Mouse (Mus musculus) intestine, embryonic 16.5 days (tissue): ENCODE measurements around the gene Chil3. TPM values are rescaled to one million over a fixed set of nuclear protein-coding genes. Genes with fewer than 3 reads are reported as not detected.

Source experiments
- ATAC-seq: fragments of 200-750 bp; cut with Nextera tagmentation; 2 replicates; pipeline ENCODE4 v1.8.0; 2017; ENCODE audit warnings: moderate TSS enrichment, moderate library complexity
- H3K27ac ChIP-seq: fragments of 300-500 bp; sonication (generic); 2 replicates; pipeline ENCODE4 v1.5.1; 2014; ENCODE audit warnings: mild to moderate bottlenecking, low read length
- H3K27me3 ChIP-seq: fragments of 300-500 bp; sonication (generic); replicated peaks from 2 replicates; pipeline ENCODE4 v1.6.1; 2014; ENCODE audit warnings: low read length, control low read depth, mixed read lengths; ENCODE audit not compliant: control insufficient read depth, insufficient read depth
- H3K36me3 ChIP-seq: fragments of 300-500 bp; sonication (generic); 2 replicates; pipeline ENCODE4 v1.6.1; 2014; ENCODE audit warnings: low read length, control low read depth; ENCODE audit not compliant: control insufficient read depth, insufficient read depth
- H3K4me1 ChIP-seq: fragments of 300-500 bp; sonication (generic); 2 replicates; pipeline ENCODE4 v1.6.1; 2014; ENCODE audit warnings: low read length, control low read depth, mixed read lengths; ENCODE audit not compliant: control insufficient read depth, insufficient read depth
- H3K4me2 ChIP-seq: fragments of 300-500 bp; sonication (generic); 2 replicates; pipeline ENCODE4 v1.6.1; 2014; ENCODE audit warnings: low read depth, low read length, control low read depth
- H3K4me3 ChIP-seq: fragments of 300-500 bp; sonication (generic); 2 replicates; pipeline ENCODE4 v1.5.1; 2014; ENCODE audit warnings: mild to moderate bottlenecking, low read length
- H3K9ac ChIP-seq: fragments of 300-500 bp; sonication (generic); 2 replicates; pipeline ENCODE4 v1.6.1; 2014; ENCODE audit warnings: low read depth, low read length
- H3K9me3 ChIP-seq: fragments of 300-500 bp; sonication (generic); 2 replicates; pipeline ENCODE4 v1.6.1; 2016; ENCODE audit warnings: low read length, control low read depth; ENCODE audit not compliant: control insufficient read depth
- WGBS: fragments of 180-500 bp; shearing (Covaris S2); extraction: QIAGEN DNeasy Blood & Tissue Kit; methylation state at CpG from one replicate; pipeline ENCODE4 v1.1.7; 2014; 5-methylcytosine and 5-hydroxymethylcytosine counted together
- polyA plus RNA-seq: library from polyadenylated mRNA; unstranded; fragments of >200 nt; fragmentation: Nextera tagmentation; extraction: Ambion mirVana; gene quantifications from 2 replicates; pipeline ENCODE4 v1.2.1, GENCODE M21; 2015

Gene Chil3
- polyA plus RNA-seq, 1 experiment from 2014 or later, result 0.35 TPM

DNA sequence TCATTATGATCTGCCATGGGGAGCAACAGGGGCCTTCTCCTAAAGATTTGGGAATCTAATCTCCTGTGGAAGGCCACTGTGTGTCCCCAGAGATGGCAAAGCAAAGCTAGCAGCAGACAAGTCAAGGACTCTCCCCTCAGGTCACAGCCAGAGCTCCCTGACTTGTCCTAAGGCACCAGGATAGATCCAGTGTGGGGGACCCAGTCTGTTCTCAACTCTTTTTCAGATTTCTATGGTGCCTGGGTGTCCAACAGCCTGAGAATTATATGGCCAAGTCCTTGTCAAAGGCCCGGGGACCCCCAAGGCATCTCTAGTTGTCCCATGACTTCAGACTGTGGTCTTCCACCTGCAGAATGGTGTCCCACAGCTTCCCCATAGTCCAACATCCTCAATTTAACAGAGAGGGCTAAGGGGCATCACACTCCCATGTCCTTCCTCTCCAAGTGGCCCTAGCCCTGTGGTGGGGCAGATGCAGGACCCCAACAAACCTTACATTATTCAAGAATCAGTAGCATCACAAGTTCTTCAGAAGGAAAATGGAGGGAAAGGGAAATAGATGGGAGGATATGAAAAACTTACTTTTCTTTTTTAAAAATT lies 3.9 kb upstream of the Chil3 start:
- 71% methylated on average over 1 of the region's 1 CpGs for WGBS
- Histone ChIP-seq H3K4me3 (no peak overlapping the region), H3K4me1 (no peaks in the 10 kb centered on the region), H3K27me3 (no peaks in the 10 kb centered on the region), H3K36me3 (no peaks in the 10 kb centered on the region), H3K4me2 (no peak overlapping the region), H3K27ac (no peak overlapping the region), H3K9ac (no peak overlapping the region), H3K9me3 (no peaks in the 10 kb centered on the region)
- no peak for ATAC-seq

DNA sequence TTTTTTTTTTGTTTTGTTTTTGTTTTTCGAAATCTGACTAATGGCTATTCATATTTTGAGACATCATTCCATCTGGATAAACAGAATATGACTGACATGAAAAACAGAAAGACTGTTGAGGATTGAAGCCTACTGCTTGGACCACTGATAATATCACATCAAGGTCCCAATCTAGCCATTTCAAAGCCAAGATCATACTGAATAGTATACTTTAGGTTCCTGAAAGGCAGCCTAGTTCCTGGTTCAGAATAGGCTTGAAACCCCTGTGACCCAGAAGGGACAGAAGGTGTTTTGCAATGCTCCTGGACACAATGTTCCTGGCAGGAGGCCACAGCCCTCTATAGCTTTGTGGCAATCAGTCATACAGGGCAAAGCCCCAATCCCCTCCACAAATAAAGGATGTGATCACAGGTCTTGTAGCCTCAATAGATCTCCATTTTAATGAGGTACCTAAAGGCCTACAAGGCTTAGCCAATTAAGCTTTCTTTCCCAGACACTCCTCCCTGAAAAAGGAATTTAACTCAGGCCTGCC lies 3.2 kb upstream of the Chil3 start:
- no peak for ATAC-seq

GRCm38 (mm10) chr3:106154413-106154812 lies 13.0 kb downstream of the Chil3 start:
- Histone ChIP-seq H3K4me1 (no peaks in the 10 kb centered on the region), H3K9ac (no peak overlapping the region), H3K27me3 (no peaks in the 10 kb centered on the region), H3K27ac (no peak overlapping the region), H3K4me2 (no peak overlapping the region), H3K9me3 (peaks cover 2% of the 10 kb centered on the region; the same call in 1 of the 2 replicates), H3K4me3 (no peak overlapping the region), H3K36me3 (no peaks in the 10 kb centered on the region)
- 91% methylated on average over 2 of the region's 2 CpGs for WGBS
- no peak for ATAC-seq

More for the DNA sequence above, 3.2 kb upstream of the Chil3 start:
- Histone ChIP-seq H3K4me1 (no peaks in the 10 kb centered on the region), H3K27me3 (no peaks in the 10 kb centered on the region), H3K9me3 (no peaks in the 10 kb centered on the region), H3K9ac (no peak overlapping the region), H3K36me3 (no peaks in the 10 kb centered on the region), H3K27ac (no peak overlapping the region), H3K4me2 (no peak overlapping the region), H3K4me3 (no peak overlapping the region)
- 44% methylated on average over 1 of the region's 1 CpGs for WGBS

- Histone ChIP-seq H3K9me3 (no peaks in the 10 kb centered on the region), H3K4me2 (no peak overlapping the region), H3K9ac (no peak overlapping the region), H3K4me1 (no peaks in the 10 kb centered on the region), H3K36me3 (no peaks in the 10 kb centered on the region), H3K27ac (no peak overlapping the region), H3K4me3 (no peak overlapping the region), H3K27me3 (no peaks in the 10 kb centered on the region)
- 89% methylated on average over 10 of the region's 10 CpGs for WGBS
- no peak for ATAC-seq
Observed at GRCm38 (mm10) chr3:106144081-106144480, 23.3 kb downstream of the Chil3 start.

DNA sequence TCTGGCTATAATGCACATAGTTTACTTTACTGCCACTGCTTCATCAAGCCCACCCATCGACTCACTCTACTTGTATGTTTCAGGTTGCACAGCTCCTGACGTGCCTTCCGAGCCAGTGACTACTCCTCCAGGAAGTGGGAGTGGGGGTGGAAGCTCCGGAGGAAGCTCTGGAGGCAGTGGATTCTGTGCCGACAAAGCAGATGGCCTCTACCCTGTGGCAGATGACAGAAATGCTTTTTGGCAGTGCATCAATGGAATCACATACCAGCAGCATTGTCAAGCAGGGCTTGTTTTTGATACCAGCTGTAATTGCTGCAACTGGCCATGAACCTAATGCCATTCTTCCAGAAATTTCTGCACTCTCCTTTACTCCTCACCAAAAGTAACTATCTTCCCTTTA lies 35.7 kb downstream of the Chil3 start:
- Histone ChIP-seq H3K4me3 (no peak overlapping the region), H3K27me3 (no peaks in the 10 kb centered on the region)
- ATAC-seq, result no peak

GRCm38 (mm10) chr3:106128807-106129493 lies 38.4 kb downstream of the Chil3 start:
- no peak for ATAC-seq
- H3K9ac ChIP-seq, result no peak overlapping the region
- no peaks in the 10 kb centered on the region; the same call in 1 of the 2 replicates for H3K9me3 ChIP-seq
- WGBS, result 75% methylated on average over 4 of the region's 4 CpGs
- H3K36me3 ChIP-seq, result no peaks in the 10 kb centered on the region
- no peaks in the 10 kb centered on the region for H3K4me1 ChIP-seq
- no peak overlapping the region for H3K4me3 ChIP-seq
- no peak overlapping the region for H3K4me2 ChIP-seq
- H3K27me3 ChIP-seq, result no peaks in the 10 kb centered on the region
- H3K27ac ChIP-seq, result no peak overlapping the region

More for the DNA sequence above, 35.7 kb downstream of the Chil3 start:
- 70% methylated on average over 5 of the region's 5 CpGs for WGBS
- no peak overlapping the region for H3K4me2 ChIP-seq
- no peak overlapping the region for H3K9ac ChIP-seq
- H3K9me3 ChIP-seq, result no peaks in the 10 kb centered on the region
- no peaks in the 10 kb centered on the region for H3K4me1 ChIP-seq
- no peaks in the 10 kb centered on the region for H3K36me3 ChIP-seq
- H3K27ac ChIP-seq, result no peak overlapping the region

DNA sequence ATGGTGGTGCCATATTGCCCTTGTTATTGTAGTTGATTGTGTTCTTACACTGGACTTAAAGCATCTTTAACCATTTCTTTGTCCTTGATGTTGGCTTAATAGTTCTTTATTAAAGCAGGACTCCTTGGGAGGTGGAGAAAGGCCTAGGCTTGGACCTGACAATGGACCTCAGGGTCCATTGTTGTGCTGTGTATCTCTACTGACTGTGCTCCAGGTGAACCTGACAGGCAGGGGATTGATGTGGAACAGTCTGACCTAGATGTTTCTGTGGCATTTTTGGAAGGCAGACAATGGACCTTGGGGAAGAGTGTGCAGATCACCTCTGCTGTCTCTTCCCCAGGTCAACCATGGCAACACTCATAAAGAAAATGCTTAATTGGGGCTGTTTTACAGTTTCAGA lies 40.4 kb downstream of the Chil3 start:
- no peak for ATAC-seq
- H3K27ac ChIP-seq, result no peak overlapping the region

DNA sequence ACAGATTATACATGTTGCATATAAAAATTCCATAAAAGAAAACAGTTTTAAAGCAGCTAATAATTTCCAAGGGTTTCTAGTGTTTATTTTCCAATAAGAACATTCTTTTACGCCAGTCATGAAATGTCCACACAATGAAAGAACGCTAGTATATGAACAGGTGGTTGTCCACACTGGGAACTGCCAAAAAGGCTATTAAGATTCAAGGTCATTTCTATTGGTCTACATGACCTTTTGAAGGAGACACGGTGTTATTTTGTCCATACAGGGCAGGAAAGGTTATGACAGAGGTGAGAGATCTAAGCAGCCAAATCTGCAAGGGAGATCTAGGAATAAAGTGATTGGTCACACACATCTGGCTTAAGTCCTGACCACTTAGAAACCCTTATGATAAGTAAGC lies 54.4 kb downstream of the Chil3 start, which contains the start of gene Chia1:
Gene Chia1, plus strand, starts transcription at position 301 of the 400 bp plus-strand sequence.
- no peaks in the 10 kb centered on the region for H3K36me3 ChIP-seq
- no peak within 1 kb of the TSS for H3K4me3 ChIP-seq
- 73% methylated on average over 3 of the region's 3 CpGs for WGBS
- H3K9ac ChIP-seq, result no peak within 1 kb of the TSS
- no peak for ATAC-seq
- no peak within 1 kb of the TSS for H3K27ac ChIP-seq
- no peak within 1 kb of the TSS for H3K4me2 ChIP-seq
- no peaks in the 10 kb centered on the region for H3K9me3 ChIP-seq
- no peaks in the 10 kb centered on the region for H3K4me1 ChIP-seq
- no peaks in the 10 kb centered on the region for H3K27me3 ChIP-seq

More for the DNA sequence above, 40.4 kb downstream of the Chil3 start:
- Histone ChIP-seq H3K9me3 (peaks cover 4% of the 10 kb centered on the region; the same call in 1 of the 2 replicates), H3K9ac (no peak overlapping the region), H3K4me1 (no peaks in the 10 kb centered on the region), H3K4me3 (no peak overlapping the region), H3K36me3 (no peaks in the 10 kb centered on the region), H3K27me3 (no peaks in the 10 kb centered on the region), H3K4me2 (no peak overlapping the region)
